Mouse (Mus musculus): ENCODE results near the gene Hagh. TPM values are rescaled to one million over a fixed set of nuclear protein-coding genes. Genes with fewer than 3 reads are reported as not detected.

Gene Hagh
- 37.5 TPM for polyA plus RNA-seq (2017; shearing (Covaris generic))

GRCm38 (mm10) chr17:24839842-24840241 lies at the start of gene Hagh:
Hagh (plus strand) TSS chr17:24840143.

GRCm38 (mm10) chr17:24803952-24804951 lies 35.7 kb upstream of the Hagh start, which contains the start of gene Meiob:
Meiob (plus strand) TSS chr17:24804289.

GRCm38 (mm10) chr17:24850065-24850772 lies 10.3 kb downstream of the Hagh start, which contains the start of gene Fahd1:
Fahd1 (minus strand) TSS chr17:24850364.

GRCm38 (mm10) chr17:24865776-24866175 lies 25.8 kb downstream of the Hagh start, which contains the start of gene Igfals:
Igfals (plus strand) TSS chr17:24865997.

GRCm38 (mm10) chr17:24886134-24886931 lies 46.4 kb downstream of the Hagh start, which contains the start of the genes Nubp2 and Spsb3:
Nubp2 (minus strand) TSS chr17:24886349.
Spsb3 (plus strand) TSS chr17:24886643.

GRCm38 (mm10) chr17:24894995-24895547 lies 55.1 kb downstream of the Hagh start, which contains the start of the genes Eme2 and Mrps34:
Eme2 (minus strand) TSS chr17:24895087.
Mrps34 (plus strand) TSS chr17:24895116.

GRCm38 (mm10) chr17:24896241-24896992 lies 56.5 kb downstream of the Hagh start, which contains the start of gene Nme3:
Nme3 (plus strand) TSS chr17:24896500.

Other genes starting within 250 kb of the Hagh start
- gene Tsc2, start 207.5 kb upstream of the Hagh start, polyA plus RNA-seq (2017; shearing (Covaris generic)), result 34.7 TPM
- gene Nthl1, start 207.5 kb upstream of the Hagh start, polyA plus RNA-seq (2017; shearing (Covaris generic)), result 2.6 TPM
- gene Slc9a3r2, start 189.8 kb upstream of the Hagh start, polyA plus RNA-seq (2017; shearing (Covaris generic)), result 0.34 TPM
- not detected for gene Npw, start 181.7 kb upstream of the Hagh start, polyA plus RNA-seq (2017; shearing (Covaris generic))
- gene Zfp598, start 170.5 kb upstream of the Hagh start, polyA plus RNA-seq (2017; shearing (Covaris generic)), result 20.9 TPM
- 0.34 TPM for gene Syngr3, start 150.2 kb upstream of the Hagh start, polyA plus RNA-seq (2017; shearing (Covaris generic))
- gene Gfer, start 144.0 kb upstream of the Hagh start, polyA plus RNA-seq (2017; shearing (Covaris generic)), result 30.1 TPM
- 1.4 TPM for gene Noxo1, start 143.9 kb upstream of the Hagh start, polyA plus RNA-seq (2017; shearing (Covaris generic))
- 40.1 TPM for gene Tbl3, start 132.5 kb upstream of the Hagh start, polyA plus RNA-seq (2017; shearing (Covaris generic))
- not detected for gene Rnf151, start 122.1 kb upstream of the Hagh start, polyA plus RNA-seq (2017; shearing (Covaris generic))
- 937 TPM for gene Rps2, start 122.0 kb upstream of the Hagh start, polyA plus RNA-seq (2017; shearing (Covaris generic))
- gene Ndufb10, start 115.7 kb upstream of the Hagh start, polyA plus RNA-seq (2017; shearing (Covaris generic)), result 131 TPM
- not detected for gene Rpl3l, start 112.3 kb upstream of the Hagh start, polyA plus RNA-seq (2017; shearing (Covaris generic))
- 8.5 TPM for gene Msrb1, start 103.5 kb upstream of the Hagh start, polyA plus RNA-seq (2017; shearing (Covaris generic))
- not detected for gene Hs3st6, start 87.2 kb upstream of the Hagh start, polyA plus RNA-seq (2017; shearing (Covaris generic))
- gene Meiob, start 35.9 kb upstream of the Hagh start, polyA plus RNA-seq (2017; shearing (Covaris generic)), result not detected
- 0.34 TPM for gene Fahd1, start 10.2 kb downstream of the Hagh start, polyA plus RNA-seq (2017; shearing (Covaris generic))
- gene Igfals, start 25.9 kb downstream of the Hagh start, polyA plus RNA-seq (2017; shearing (Covaris generic)), result not detected
- gene Nubp2, start 46.2 kb downstream of the Hagh start, polyA plus RNA-seq (2017; shearing (Covaris generic)), result 57.2 TPM
- 61.2 TPM for gene Spsb3, start 46.5 kb downstream of the Hagh start, polyA plus RNA-seq (2017; shearing (Covaris generic))
- 35.7 TPM for gene Eme2, start 54.9 kb downstream of the Hagh start, polyA plus RNA-seq (2017; shearing (Covaris generic))
- gene Mrps34, start 55.0 kb downstream of the Hagh start, polyA plus RNA-seq (2017; shearing (Covaris generic)), result 43.8 TPM
- gene Nme3, start 56.4 kb downstream of the Hagh start, polyA plus RNA-seq (2017; shearing (Covaris generic)), result 27.5 TPM
- gene Mapk8ip3, start 96.8 kb downstream of the Hagh start, polyA plus RNA-seq (2017; shearing (Covaris generic)), result 56.1 TPM
- 20.1 TPM for gene Jpt2, start 120.5 kb downstream of the Hagh start, polyA plus RNA-seq (2017; shearing (Covaris generic))
- gene Cramp1l, start 175.6 kb downstream of the Hagh start, polyA plus RNA-seq (2017; shearing (Covaris generic)), result 8.5 TPM
- gene Ift140, start 175.9 kb downstream of the Hagh start, polyA plus RNA-seq (2017; shearing (Covaris generic)), result 14.7 TPM
- 0.42 TPM for gene Tmem204, start 243.4 kb downstream of the Hagh start, polyA plus RNA-seq (2017; shearing (Covaris generic))